Mouse (Mus musculus): ENCODE data around the gene Kif21b. TPM values are rescaled to one million over a fixed set of nuclear protein-coding genes. Genes with fewer than 3 reads are reported as not detected.

The Kif21b gene
- polyA plus RNA-seq, 1 experiment from 2014 or later: 2.8 TPM

GRCm38 (mm10) chr1:136220037-136220871, 89.1 kb downstream of the Kif21b start:
- Histone ChIP-seq H3K9me3 (ENCODE audit: control insufficient read depth, low read length) (no peaks in the 10 kb centered on the region), H3K27ac (replicated peaks; ENCODE audit: low read depth, low read length) (no peak overlapping the region), H3K4me3 (ENCODE audit: low read depth, low read length) (no peak overlapping the region), H3K27me3 (replicated peaks; ENCODE audit: control insufficient read depth, insufficient read depth, low read length) (no peaks in the 10 kb centered on the region), H3K4me1 (ENCODE audit: control insufficient read depth, insufficient read depth, low read length) (no peaks in the 10 kb centered on the region), H3K36me3 (ENCODE audit: control insufficient read depth, insufficient read depth, low read length) (peaks cover 65% of the 10 kb centered on the region), H3K9ac (ENCODE audit: low read depth, low read length) (no peak overlapping the region), H3K4me2 (ENCODE audit: low read depth, low read length) (no peak overlapping the region)
- WGBS: 78% methylated on average over 9 of the region's 10 CpGs
- DNase-seq (ENCODE audit: low spot score) (no peak), ATAC-seq (ENCODE audit: low read depth) (no peak)

DNA sequence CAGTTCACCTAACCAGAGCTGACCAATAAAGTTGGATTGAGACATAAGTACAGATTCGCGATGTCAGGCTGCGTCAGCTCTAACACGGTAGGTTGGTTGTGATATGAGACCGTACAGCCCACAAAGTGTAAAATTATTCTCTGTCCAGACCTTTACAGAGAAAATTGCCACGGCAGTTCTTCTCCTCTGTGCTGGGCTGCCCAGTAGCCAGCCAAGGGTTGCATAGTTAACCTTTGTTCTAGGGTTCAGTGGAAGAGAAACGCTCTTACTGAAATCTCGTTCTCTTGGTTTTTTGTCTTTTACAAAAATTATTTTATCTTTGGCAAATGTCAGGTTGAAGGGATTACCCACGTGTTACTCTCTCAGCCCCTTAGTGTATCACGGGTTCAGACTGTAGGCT, 91.2 kb downstream of the Kif21b start:
- no peak overlapping the region for H3K9ac ChIP-seq (ENCODE audit: low read depth, low read length)
- no peak for DNase-seq (ENCODE audit: low spot score)
- no peaks in the 10 kb centered on the region for H3K9me3 ChIP-seq (ENCODE audit: control insufficient read depth, low read length)
- H3K4me2 ChIP-seq (ENCODE audit: low read depth, low read length): no peak overlapping the region
- no peaks in the 10 kb centered on the region for H3K4me1 ChIP-seq (ENCODE audit: control insufficient read depth, insufficient read depth, low read length)
- H3K27ac ChIP-seq (replicated peaks; ENCODE audit: low read depth, low read length): no peak overlapping the region
- ATAC-seq (ENCODE audit: low read depth): no peak
- H3K36me3 ChIP-seq (ENCODE audit: control insufficient read depth, insufficient read depth, low read length): peaks cover 57% of the 10 kb centered on the region
- no peaks in the 10 kb centered on the region for H3K27me3 ChIP-seq (replicated peaks; ENCODE audit: control insufficient read depth, insufficient read depth, low read length)
- no peak overlapping the region for H3K4me3 ChIP-seq (ENCODE audit: low read depth, low read length)
- WGBS: 85% methylated on average over 10 of the region's 10 CpGs

- no peak for DNase-seq (ENCODE audit: low spot score)
- ATAC-seq (ENCODE audit: low read depth): peak; percentile 37; the same call in 1 of the 2 replicates
- Histone ChIP-seq H3K9me3 (ENCODE audit: control insufficient read depth, low read length) (no peaks in the 10 kb centered on the region), H3K27me3 (replicated peaks; ENCODE audit: control insufficient read depth, insufficient read depth, low read length) (no peaks in the 10 kb centered on the region), H3K4me1 (ENCODE audit: control insufficient read depth, insufficient read depth, low read length) (peaks cover 14% of the 10 kb centered on the region), H3K27ac (replicated peaks; ENCODE audit: low read depth, low read length) (no peak overlapping the region), H3K9ac (ENCODE audit: low read depth, low read length) (no peak overlapping the region), H3K4me3 (ENCODE audit: low read depth, low read length) (no peak overlapping the region), H3K36me3 (ENCODE audit: control insufficient read depth, insufficient read depth, low read length) (peaks cover 45% of the 10 kb centered on the region), H3K4me2 (ENCODE audit: low read depth, low read length) (no peak overlapping the region)
- WGBS: 83% methylated on average over 10 of the region's 10 CpGs
These were observed 92.7 kb downstream of the Kif21b start for GRCm38 (mm10) chr1:136223758-136224342.

GRCm38 (mm10) chr1:136225846-136226245, 94.7 kb downstream of the Kif21b start:
- Histone ChIP-seq H3K9ac (ENCODE audit: low read depth, low read length) (no peak overlapping the region), H3K27ac (replicated peaks; ENCODE audit: low read depth, low read length) (no peak overlapping the region), H3K27me3 (replicated peaks; ENCODE audit: control insufficient read depth, insufficient read depth, low read length) (no peaks in the 10 kb centered on the region), H3K9me3 (ENCODE audit: control insufficient read depth, low read length) (no peaks in the 10 kb centered on the region), H3K4me1 (ENCODE audit: control insufficient read depth, insufficient read depth, low read length) (peaks cover 34% of the 10 kb centered on the region), H3K4me3 (ENCODE audit: low read depth, low read length) (no peak overlapping the region), H3K4me2 (ENCODE audit: low read depth, low read length) (no peak overlapping the region), H3K36me3 (ENCODE audit: control insufficient read depth, insufficient read depth, low read length) (peaks cover 29% of the 10 kb centered on the region)
- WGBS: 91% methylated on average over 8 of the region's 8 CpGs
- no peak for ATAC-seq (ENCODE audit: low read depth)
- no peak for DNase-seq (ENCODE audit: low spot score)

- ATAC-seq (ENCODE audit: low read depth) (no peak), DNase-seq (ENCODE audit: low spot score) (no peak)
- Histone ChIP-seq H3K9me3 (ENCODE audit: control insufficient read depth, low read length) (no peaks in the 10 kb centered on the region), H3K27ac (replicated peaks; ENCODE audit: low read depth, low read length) (no peak overlapping the region), H3K4me1 (ENCODE audit: control insufficient read depth, insufficient read depth, low read length) (peaks cover 42% of the 10 kb centered on the region), H3K4me2 (ENCODE audit: low read depth, low read length) (no peak overlapping the region), H3K36me3 (ENCODE audit: control insufficient read depth, insufficient read depth, low read length) (peaks cover 28% of the 10 kb centered on the region), H3K27me3 (replicated peaks; ENCODE audit: control insufficient read depth, insufficient read depth, low read length) (no peaks in the 10 kb centered on the region), H3K4me3 (ENCODE audit: low read depth, low read length) (no peak overlapping the region), H3K9ac (ENCODE audit: low read depth, low read length) (no peak overlapping the region)
- 92% methylated on average over 8 of the region's 8 CpGs for WGBS
These were observed 95.4 kb downstream of the Kif21b start for GRCm38 (mm10) chr1:136226626-136227025.

Other genes with a start within 250 kb of the Kif21b start
- gene Pkp1, start 212.2 kb upstream of the Kif21b start, polyA plus RNA-seq (2014; fragmentation: Nextera tagmentation; extraction: Ambion mirVana): 15.2 and 20.1 TPM in 2 replicates
- 0.09 TPM in 1 of 2 replicates, not detected in the other for gene Igfn1, start 125.0 kb upstream of the Kif21b start, polyA plus RNA-seq (2014; fragmentation: Nextera tagmentation; extraction: Ambion mirVana)
- 93.3 and 112 TPM in 2 replicates for gene Tmem9, start 123.2 kb upstream of the Kif21b start, polyA plus RNA-seq (2014; fragmentation: Nextera tagmentation; extraction: Ambion mirVana)
- 0.67 TPM in 1 of 2 replicates, not detected in the other for gene Ascl5, start 80.6 kb upstream of the Kif21b start, polyA plus RNA-seq (2014; fragmentation: Nextera tagmentation; extraction: Ambion mirVana)
- 11.2 and 12.1 TPM in 2 replicates for gene Cacna1s, start 78.6 kb upstream of the Kif21b start, polyA plus RNA-seq (2014; fragmentation: Nextera tagmentation; extraction: Ambion mirVana)
- gene Mroh3, start 81.4 kb downstream of the Kif21b start, polyA plus RNA-seq (2014; fragmentation: Nextera tagmentation; extraction: Ambion mirVana): not detected in 2 replicates
- gene Inava, start 102.9 kb downstream of the Kif21b start, polyA plus RNA-seq (2014; fragmentation: Nextera tagmentation; extraction: Ambion mirVana): 8.0 and 10.8 TPM in 2 replicates
- not detected in 2 replicates for gene Gpr25, start 129.5 kb downstream of the Kif21b start, polyA plus RNA-seq (2014; fragmentation: Nextera tagmentation; extraction: Ambion mirVana)
- gene Camsap2, start 214.7 kb downstream of the Kif21b start, polyA plus RNA-seq (2014; fragmentation: Nextera tagmentation; extraction: Ambion mirVana): 18.4 and 20.3 TPM in 2 replicates